11 mouse cellular contexts compared by ENCODE assay signal in the genomic region with DNA sequence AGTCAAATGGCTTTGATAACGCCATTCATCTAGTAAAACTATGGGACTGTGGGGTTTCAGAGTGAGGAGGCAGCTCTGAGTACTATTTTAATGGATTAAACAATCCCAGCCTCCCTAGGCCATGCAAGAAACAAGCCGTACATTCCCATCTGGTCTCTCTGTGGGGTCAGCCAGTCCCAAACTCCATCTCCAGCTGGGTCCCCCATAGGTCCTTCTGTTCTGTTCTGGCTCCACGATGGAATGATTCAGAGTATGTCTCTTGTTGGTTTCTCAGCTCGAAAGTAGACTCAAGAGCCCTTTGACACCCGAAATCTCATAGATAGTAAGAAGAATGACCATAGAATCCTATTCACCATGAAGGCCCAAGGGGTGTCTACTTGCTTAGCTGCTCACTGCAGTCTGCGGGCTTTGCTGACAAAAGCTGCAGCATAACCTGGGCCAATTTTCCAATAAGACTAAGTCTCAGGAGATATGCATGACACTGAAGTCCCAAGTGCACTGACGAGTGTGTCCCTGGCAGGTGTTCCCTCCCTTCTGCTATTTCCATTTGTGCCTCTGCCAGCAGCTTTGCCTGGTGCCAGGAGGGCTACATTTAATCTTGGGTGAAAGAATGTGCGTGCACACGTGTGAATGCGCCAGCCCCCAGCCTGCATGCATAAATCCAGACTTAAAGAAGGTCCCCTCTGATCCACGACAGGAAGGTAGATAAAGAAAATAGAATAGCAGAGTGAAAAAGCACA.
DNase-seq lines count a peak whose midpoint lies in the region; ATAC-seq and TF ChIP-seq lines count a peak whose summit lies in the region.
"Had no signal": no experiment of that assay in that cellular context is flagged by ENCODE, and none has a peak within 500 bp of the region (broad histone marks: within the 10 kb centered on the region; RNA-seq: fewer than 3 reads in every experiment).

No protein-coding gene starts in this region.

- DNase-seq in cerebellum, postnatal 4 days (ENCODE audit: low spot score in 2 of 2) = no peak
- DNase-seq in kidney, adult 11 months = peak; percentile 29
- peak; percentile 83 to 87 for DNase-seq in cerebellum, adult 18-20 months
- peak; percentile 71 for DNase-seq in heart, postnatal 0 days (ENCODE audit: low spot score)
- no peak for DNase-seq in liver, embryonic 11.5 days (ENCODE audit: low spot score)
- no peak for DNase-seq in layer of hippocampus, adult 9-10 months (ENCODE audit: low spot score)
- DNase-seq: adrenal gland, adult 2 months; embryo, embryonic 11 days had no signal

- ATAC-seq in cerebellum, adult (ENCODE audit: insufficient number of reproducible peaks, low FRiP score, low TSS enrichment) = peak; percentile 81
- ATAC-seq in kidney, embryonic 15.5 days (replicated peaks; ENCODE audit: low FRiP score) = no peak
- ATAC-seq in heart, postnatal 0 days (ENCODE audit: insufficient read depth, low read depth) = peak; percentile 86
- ATAC-seq in liver, embryonic 11.5 days (replicated peaks; ENCODE audit: low FRiP score) = no peak
- ATAC-seq: intestine, embryonic 16.5 days had no signal

- H3K36me3 ChIP-seq in kidney, embryonic 15.5 days = no peaks in the 10 kb centered on the region
- no peaks in the 10 kb centered on the region for H3K36me3 ChIP-seq in heart, postnatal 0 days (replicated peaks; ENCODE audit: control insufficient read depth, insufficient read depth, low read length)
- H3K36me3 ChIP-seq in liver, embryonic 11.5 days (ENCODE audit: control insufficient read depth, insufficient read depth, low read length) = no peaks in the 10 kb centered on the region

- peaks cover 17% of the 10 kb centered on the region; the same call in 1 of the 2 replicates for H3K4me1 ChIP-seq in kidney, embryonic 15.5 days
- H3K4me1 ChIP-seq in heart, postnatal 0 days (ENCODE audit: control insufficient read depth, insufficient read depth) = peaks cover 17% of the 10 kb centered on the region; the same call in 1 of the 2 replicates
- peaks cover 31% of the 10 kb centered on the region for H3K4me1 ChIP-seq in liver, embryonic 11.5 days (replicated peaks; ENCODE audit: control insufficient read depth, insufficient read depth, low read length)

- H3K4me3 ChIP-seq in kidney, embryonic 15.5 days (replicated peaks) = no peak overlapping the region
- no peak overlapping the region for H3K4me3 ChIP-seq in heart, postnatal 0 days (ENCODE audit: low read depth, low read length)
- H3K4me3 ChIP-seq in liver, embryonic 11.5 days (ENCODE audit: low read depth, low read length) = no peak overlapping the region

- H3K9me3 ChIP-seq in kidney, embryonic 15.5 days (replicated peaks) = no peaks in the 10 kb centered on the region
- no peaks in the 10 kb centered on the region for H3K9me3 ChIP-seq in heart, postnatal 0 days (replicated peaks; ENCODE audit: control insufficient read depth, low read length)
- H3K9me3 ChIP-seq in liver, embryonic 11.5 days (ENCODE audit: control insufficient read depth, low read length) = no peaks in the 10 kb centered on the region

- 69% methylated on average over 11 of the region's 11 CpGs for WGBS in kidney, embryonic 15.5 days
- WGBS in heart, postnatal 0 days = 39% methylated on average over 11 of the region's 11 CpGs
- 81% methylated on average over 11 of the region's 11 CpGs for WGBS in liver, embryonic 11.5 days

- H3K27me3 ChIP-seq in kidney, embryonic 15.5 days = no peaks in the 10 kb centered on the region
- H3K27me3 ChIP-seq in heart, postnatal 0 days (ENCODE audit: control insufficient read depth, insufficient read depth, low read length) = no peaks in the 10 kb centered on the region
- H3K27me3 ChIP-seq in liver, embryonic 11.5 days (replicated peaks; ENCODE audit: control insufficient read depth, insufficient read depth, low read length) = no peaks in the 10 kb centered on the region

- no peak overlapping the region for H3K4me2 ChIP-seq in kidney, embryonic 15.5 days
- H3K4me2 ChIP-seq in heart, postnatal 0 days (ENCODE audit: low read depth, low read length) = 0 out of 2 replicates have a peak overlapping the region, but pooled peaks have one; percentile 7
- no peak overlapping the region for H3K4me2 ChIP-seq in liver, embryonic 11.5 days

- no peak overlapping the region for H3K9ac ChIP-seq in kidney, embryonic 15.5 days
- no peak overlapping the region for H3K9ac ChIP-seq in heart, postnatal 0 days (replicated peaks; ENCODE audit: low read depth, low read length)
- H3K9ac ChIP-seq in liver, embryonic 11.5 days (ENCODE audit: low read depth, low read length) = no peak overlapping the region

- no peak overlapping the region for H3K27ac ChIP-seq in kidney, embryonic 15.5 days
- peak overlapping the region; percentile 47 for H3K27ac ChIP-seq in heart, postnatal 0 days (ENCODE audit: low read depth)
- H3K27ac ChIP-seq in liver, embryonic 11.5 days (ENCODE audit: low read depth, low read length) = no peak overlapping the region

- TF ChIP-seq CTCF in heart, postnatal 0 days (IDR thresholded peaks at IDR 0.05; ENCODE audit: low read depth) = no peak

- no peak; the same call in 1 of the 2 replicates for TF ChIP-seq EP300 in heart, postnatal 0 days (IDR thresholded peaks at IDR 0.05; ENCODE audit: low read depth)

Comparison
In these comparisons a context has a peak if more than half of its experiments do, and no peak if none do; other contexts are left out.
1. DNase-seq: peak in kidney, adult 11 months (single experiment), cerebellum, adult 18-20 months (2 of 2) and heart, postnatal 0 days (single experiment); none in cerebellum, postnatal 4 days (0 of 2), liver, embryonic 11.5 days (single experiment) and layer of hippocampus, adult 9-10 months (single experiment).
2. ATAC-seq: peak in cerebellum, adult (single experiment) and heart, postnatal 0 days (single experiment); none in kidney, embryonic 15.5 days (single experiment) and liver, embryonic 11.5 days (single experiment).